Mouse (Mus musculus): Measurements from ENCODE around the gene Olfm2.
"Not testable (repeated sequence)": the region's sequence is repeated elsewhere in the genome, so short reads cannot be mapped to it uniquely, and the experiment has no call there.

Gene Olfm2

GRCm38 (mm10) chr9:20652260-20652658 is 93.9 kb downstream of the Olfm2 start:
- DNase-seq, result no peak

GRCm38 (mm10) chr9:20651602-20652259 is 94.4 kb downstream of the Olfm2 start, which contains the start of gene Pin1:
Gene Pin1 (plus strand): TSS chr9:20652095.
- DNase-seq, result peak; percentile 98 to 99

GRCm38 (mm10) chr9:20645121-20645520 is 101.0 kb downstream of the Olfm2 start:
- DNase-seq, result peak; percentile 26 to 49

- peak; percentile 79 to 85 for DNase-seq
These were observed 101.6 kb downstream of the Olfm2 start, which contains the start of gene Fbxl12 for GRCm38 (mm10) chr9:20644360-20645081. Gene Fbxl12 (minus strand): TSS chr9:20644767.

GRCm38 (mm10) chr9:20643781-20644180 is 102.4 kb downstream of the Olfm2 start:
- no peak for DNase-seq

- peak; percentile 84 to 86 for DNase-seq
These were observed 103.2 kb downstream of the Olfm2 start for GRCm38 (mm10) chr9:20642896-20643466.

- DNase-seq, result peak; percentile 89 to 97
These were observed 103.9 kb downstream of the Olfm2 start, which contains the start of gene Ubl5 for GRCm38 (mm10) chr9:20642101-20642895. Gene Ubl5 (plus strand): TSS chr9:20642878.

GRCm38 (mm10) chr9:20641501-20641900 is 104.6 kb downstream of the Olfm2 start:
- no peak for DNase-seq

- no peak for DNase-seq
These were observed 106.7 kb downstream of the Olfm2 start for GRCm38 (mm10) chr9:20639486-20639885.

- no peak for DNase-seq
These were observed 107.6 kb downstream of the Olfm2 start for GRCm38 (mm10) chr9:20638552-20638951.

GRCm38 (mm10) chr9:20636790-20637189 is 109.4 kb downstream of the Olfm2 start:
- DNase-seq, result no peak

- no peak for DNase-seq
These were observed 109.9 kb downstream of the Olfm2 start for GRCm38 (mm10) chr9:20636256-20636655.

- DNase-seq, result not testable (repeated sequence)
These were observed 110.5 kb downstream of the Olfm2 start for GRCm38 (mm10) chr9:20635676-20636075.

GRCm38 (mm10) chr9:20631332-20631731 is 114.8 kb downstream of the Olfm2 start:
- no peak for DNase-seq

All from cerebellum, postnatal 10 days (tissue).